Mouse (Mus musculus) liver, embryonic 13.5 days (tissue): ENCODE results near the gene Tnfsf11. TPM values are rescaled to one million over a fixed set of nuclear protein-coding genes. Genes with fewer than 3 reads are reported as not detected.
A peak's percentile ranks its signal among the peaks of the same experiment; 100 is the strongest.

Experiments used
- ATAC-seq: fragments of 200-750 bp; cut with Nextera tagmentation; 2 replicates; pipeline ENCODE4 v1.8.0; 2017; ENCODE audit warnings: low read depth, mild to moderate bottlenecking, moderate number of reproducible peaks, moderate library complexity
- DNase-seq: peaks from one replicate; pipeline ENCODE4 v3.0.0; 2022
- H3K27ac ChIP-seq: fragments of 300-500 bp; sonication (generic); 2 replicates; pipeline ENCODE4 v1.5.1; 2015; ENCODE audit warnings: moderate library complexity, mild to moderate bottlenecking, inconsistent platforms
- H3K27me3 ChIP-seq: fragments of 300-500 bp; sonication (generic); 2 replicates; pipeline ENCODE4 v1.6.1; 2015; ENCODE audit warnings: mild to moderate bottlenecking, inconsistent platforms
- H3K36me3 ChIP-seq: fragments of 300-500 bp; sonication (generic); 2 replicates; pipeline ENCODE4 v1.6.1; 2015; ENCODE audit warnings: mild to moderate bottlenecking, inconsistent platforms
- H3K4me1 ChIP-seq: fragments of 300-500 bp; sonication (generic); replicated peaks from 2 replicates; pipeline ENCODE4 v1.6.1; 2015; ENCODE audit warnings: inconsistent platforms
- H3K4me2 ChIP-seq: fragments of 300-500 bp; sonication (generic); 2 replicates; pipeline ENCODE4 v1.6.1; 2015; ENCODE audit warnings: inconsistent platforms, mild to moderate bottlenecking, moderate library complexity
- H3K4me3 ChIP-seq: fragments of 300-500 bp; sonication (generic); replicated peaks from 2 replicates; pipeline ENCODE4 v1.5.1; 2015; ENCODE audit warnings: mild to moderate bottlenecking, inconsistent platforms
- H3K9ac ChIP-seq: fragments of 300-500 bp; sonication (generic); 2 replicates; pipeline ENCODE4 v1.6.1; 2015; ENCODE audit warnings: mild to moderate bottlenecking, inconsistent platforms
- H3K9me3 ChIP-seq: fragments of 300-500 bp; sonication (generic); replicated peaks from 2 replicates; pipeline ENCODE4 v1.6.1; 2016; ENCODE audit warnings: inconsistent platforms
- WGBS: fragments of 180-500 bp; shearing (Covaris S2); methylation state at CpG from one replicate; pipeline ENCODE4 v1.1.7; 2015; ENCODE audit not compliant: insufficient replicate concordance; 5-methylcytosine and 5-hydroxymethylcytosine counted together
- polyA plus RNA-seq: library from polyadenylated mRNA; unstranded; fragments of >200 nt; fragmentation: Nextera tagmentation; extraction: Ambion mirVana; gene quantifications from 2 replicates; pipeline ENCODE4 v1.2.1, GENCODE M21; 2015

Tnfsf11 gene
- polyA plus RNA-seq = 0.08 and 0.19 TPM in 2 replicates

DNA sequence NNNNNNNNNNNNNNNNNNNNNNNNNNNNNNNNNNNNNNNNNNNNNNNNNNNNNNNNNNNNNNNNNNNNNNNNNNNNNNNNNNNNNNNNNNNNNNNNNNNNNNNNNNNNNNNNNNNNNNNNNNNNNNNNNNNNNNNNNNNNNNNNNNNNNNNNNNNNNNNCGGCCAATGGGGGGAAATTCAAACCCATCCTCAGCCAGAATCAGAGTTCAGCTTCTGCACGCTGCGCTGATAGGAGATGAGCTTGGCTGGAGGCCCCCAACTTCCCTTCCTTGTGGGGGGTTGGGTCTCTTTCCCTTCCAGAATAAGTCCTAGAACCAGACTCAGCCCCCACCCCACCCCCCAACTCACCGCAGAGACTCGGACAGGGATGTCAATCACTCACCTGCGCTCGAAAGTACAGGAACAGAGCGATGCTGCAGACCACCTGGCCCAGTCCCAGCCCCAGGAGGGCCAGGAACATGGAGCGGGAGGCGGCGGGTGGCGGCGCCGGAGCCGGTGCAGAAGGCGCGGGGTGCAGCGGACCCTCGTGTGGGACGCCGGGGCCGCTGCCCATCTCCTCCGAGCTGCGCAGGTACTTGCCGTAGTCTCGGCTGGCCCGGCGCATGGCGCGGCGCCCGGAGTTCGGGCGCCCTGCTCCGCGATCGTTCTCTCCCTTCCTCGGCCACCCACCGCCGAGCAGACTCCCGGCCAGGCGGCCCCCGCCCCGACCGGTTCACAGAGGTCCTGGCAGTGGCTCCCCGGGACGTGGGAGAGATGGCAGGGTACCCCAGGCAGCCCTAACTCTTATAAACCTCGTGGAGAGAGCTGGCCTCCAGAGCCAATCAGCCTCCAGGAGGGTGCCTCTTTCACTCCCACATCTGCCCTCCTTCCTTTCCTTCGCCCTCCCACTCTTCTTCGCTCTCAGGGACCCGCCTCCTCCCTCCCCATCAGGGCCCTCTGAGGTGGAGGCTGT lies at the start of gene Tnfsf11:
Gene Tnfsf11 (minus strand): TSS at position 758 of the 952 bp plus-strand sequence.
- H3K27ac ChIP-seq = no peak within 1 kb of the TSS
- whole genome bisulfite sequencing = 2% methylated on average over 42 of the region's 51 CpGs
- peaks cover 33% of the 10 kb centered on the region for H3K27me3 ChIP-seq
- H3K4me1 ChIP-seq = no peaks in the 10 kb centered on the region
- no peak within 1 kb of the TSS for H3K9ac ChIP-seq
- H3K9me3 ChIP-seq = no peaks in the 10 kb centered on the region
- peak within 1 kb of the TSS; percentile 31 for H3K4me3 ChIP-seq
- ATAC-seq (no peak), DNase-seq (no peak)
- no peaks in the 10 kb centered on the region for H3K36me3 ChIP-seq
- peak within 1 kb of the TSS; percentile 55 for H3K4me2 ChIP-seq

DNA sequence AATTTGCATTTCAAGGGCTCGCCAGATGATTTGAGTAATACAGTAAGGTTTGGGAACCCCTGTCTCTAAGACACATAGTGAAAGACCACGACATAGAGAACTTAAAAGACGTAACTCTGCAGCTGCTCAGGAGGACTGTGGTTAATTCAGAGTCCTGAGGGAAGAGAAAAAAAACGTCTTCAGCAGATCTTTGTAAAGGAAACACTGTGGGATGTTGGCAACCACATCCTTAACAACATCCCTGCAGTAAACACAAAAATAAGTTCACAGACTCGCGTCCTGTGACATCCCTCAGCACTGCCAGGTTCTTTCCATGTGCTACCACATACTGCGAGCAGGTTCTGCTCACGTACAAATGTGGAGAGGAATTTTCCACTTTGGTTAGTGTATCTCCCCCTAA lies 48.9 kb upstream of the Tnfsf11 start:
- Histone ChIP-seq H3K4me3 (no peak overlapping the region), H3K9me3 (no peaks in the 10 kb centered on the region), H3K27me3 (no peaks in the 10 kb centered on the region), H3K9ac (no peak overlapping the region), H3K27ac (no peak overlapping the region), H3K4me1 (no peaks in the 10 kb centered on the region), H3K4me2 (no peak overlapping the region), H3K36me3 (no peaks in the 10 kb centered on the region)
- ATAC-seq = no peak
- WGBS = 27% methylated on average over 8 of the region's 8 CpGs
- DNase-seq = no peak

DNA sequence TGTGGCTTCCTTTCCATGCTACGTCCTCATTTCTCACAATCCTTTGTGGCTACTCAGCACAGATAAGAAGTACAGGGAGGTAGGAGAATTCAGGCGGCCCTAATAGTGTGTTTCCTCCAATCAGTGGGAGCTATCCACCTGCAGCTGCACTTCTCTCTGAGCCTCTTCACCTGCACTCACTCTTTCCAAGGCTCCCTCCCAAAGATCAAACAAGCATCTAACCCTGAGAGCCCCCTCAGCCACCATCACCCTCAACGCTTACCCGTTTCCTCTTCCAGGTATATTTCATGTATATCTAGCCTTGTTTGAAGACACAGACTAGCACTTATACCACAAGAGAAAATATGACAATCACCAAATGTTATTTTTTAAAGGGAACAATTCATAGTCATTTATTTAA lies 47.5 kb upstream of the Tnfsf11 start:
- Histone ChIP-seq H3K27ac (no peak overlapping the region), H3K4me2 (no peak overlapping the region), H3K4me3 (no peak overlapping the region), H3K9ac (no peak overlapping the region), H3K9me3 (no peaks in the 10 kb centered on the region), H3K4me1 (no peaks in the 10 kb centered on the region), H3K27me3 (no peaks in the 10 kb centered on the region), H3K36me3 (no peaks in the 10 kb centered on the region)
- ATAC-seq (no peak), DNase-seq (no peak)
- 46% methylated on average over 4 of the region's 4 CpGs for WGBS

DNA sequence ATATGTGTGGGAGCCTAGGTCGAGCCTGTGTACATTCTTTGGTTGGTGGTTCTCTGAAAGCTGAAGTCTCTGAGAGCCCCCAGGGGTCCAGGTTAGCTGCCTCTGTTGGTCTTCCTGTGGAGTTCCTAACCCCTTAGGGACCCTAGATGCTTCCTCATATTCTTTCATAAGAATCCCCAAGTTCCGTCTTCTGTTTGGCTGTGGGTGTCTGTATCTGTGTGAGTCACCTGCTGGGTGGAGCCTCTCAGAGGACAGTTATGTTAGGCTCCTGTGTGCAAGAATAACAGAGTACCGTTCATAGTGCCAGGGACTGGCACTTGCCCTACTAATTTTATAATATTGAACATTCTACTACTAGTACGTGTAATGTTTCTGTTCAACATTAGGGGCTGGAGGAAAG lies 45.0 kb upstream of the Tnfsf11 start:
- H3K36me3 ChIP-seq = no peaks in the 10 kb centered on the region
- 55% methylated on average over 4 of the region's 4 CpGs for WGBS
- no peaks in the 10 kb centered on the region for H3K9me3 ChIP-seq

DNA sequence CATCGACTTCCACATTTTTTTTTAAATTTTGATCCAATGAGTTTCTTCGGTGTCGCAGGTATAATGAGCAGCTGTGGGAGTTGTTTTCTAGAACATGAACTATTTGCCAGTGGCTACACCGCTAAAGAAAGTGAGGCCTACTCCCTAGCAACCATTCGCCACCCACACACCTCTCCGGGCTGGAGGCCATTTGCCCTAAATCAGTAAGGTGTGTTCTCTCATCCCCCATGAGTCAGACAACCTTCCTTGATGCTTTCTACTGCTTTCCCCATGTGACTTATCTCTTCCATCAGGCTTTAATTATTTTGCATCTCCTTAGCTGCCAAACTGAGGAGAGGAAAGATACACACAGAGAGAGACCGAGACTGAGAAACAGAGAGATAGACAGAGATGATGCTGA lies 43.7 kb upstream of the Tnfsf11 start:
- 73% methylated on average over 7 of the region's 7 CpGs for WGBS
- Histone ChIP-seq H3K9ac (no peak overlapping the region), H3K27me3 (no peaks in the 10 kb centered on the region), H3K4me1 (no peaks in the 10 kb centered on the region), H3K36me3 (no peaks in the 10 kb centered on the region), H3K4me3 (no peak overlapping the region), H3K9me3 (no peaks in the 10 kb centered on the region), H3K27ac (no peak overlapping the region), H3K4me2 (no peak overlapping the region)
- ATAC-seq (no peak), DNase-seq (no peak)

More for the DNA sequence above, 45.0 kb upstream of the Tnfsf11 start:
- Histone ChIP-seq H3K4me3 (no peak overlapping the region), H3K27me3 (no peaks in the 10 kb centered on the region), H3K4me2 (no peak overlapping the region), H3K9ac (no peak overlapping the region), H3K27ac (no peak overlapping the region), H3K4me1 (no peaks in the 10 kb centered on the region)
- no peak for DNase-seq
- no peak for ATAC-seq

DNA sequence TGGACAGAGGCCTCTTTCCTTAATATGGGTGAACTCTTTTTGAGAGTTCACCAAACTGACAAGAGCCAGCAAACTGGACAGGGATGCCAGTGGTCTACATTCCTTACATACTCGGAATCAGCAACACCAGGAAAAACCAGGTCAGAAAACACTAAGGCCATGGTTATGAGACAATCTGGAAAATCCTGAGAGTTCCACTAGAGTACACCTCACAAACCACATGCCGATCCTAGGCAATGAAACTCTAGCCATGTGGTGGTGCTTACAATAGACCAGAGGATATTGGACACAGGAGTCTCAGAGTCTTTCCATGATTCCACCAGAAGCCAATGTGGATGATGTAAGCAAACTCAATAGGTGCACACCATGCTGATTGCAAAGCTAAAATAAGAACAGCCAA lies 39.9 kb upstream of the Tnfsf11 start:
- ATAC-seq (no peak), DNase-seq (no peak)
- 58% methylated on average over 2 of the region's 2 CpGs for WGBS
- Histone ChIP-seq H3K27me3 (no peaks in the 10 kb centered on the region), H3K9ac (no peak overlapping the region), H3K27ac (no peak overlapping the region), H3K4me1 (no peaks in the 10 kb centered on the region), H3K36me3 (no peaks in the 10 kb centered on the region), H3K4me3 (no peak overlapping the region), H3K9me3 (no peaks in the 10 kb centered on the region), H3K4me2 (no peak overlapping the region)

DNA sequence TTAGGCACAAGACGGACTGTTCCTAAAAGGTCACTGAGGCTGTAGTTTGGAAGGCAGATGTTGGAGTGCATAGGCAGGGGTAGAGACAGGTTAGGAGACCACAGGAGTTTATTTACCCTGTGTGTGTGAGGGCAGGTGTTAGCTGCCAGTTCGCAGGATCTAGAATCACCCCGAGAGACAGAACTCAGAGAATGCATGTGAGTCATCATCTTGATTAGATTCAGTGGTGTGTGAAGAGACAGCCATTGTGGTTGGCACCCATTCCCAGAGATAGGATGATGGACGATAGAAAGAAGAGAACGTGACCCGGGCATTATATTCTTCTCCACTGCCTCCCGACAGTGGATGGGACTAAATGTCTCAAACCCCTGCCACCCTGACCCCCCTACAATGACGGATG lies 35.2 kb upstream of the Tnfsf11 start:
- no peak overlapping the region for H3K4me2 ChIP-seq
- no peak for DNase-seq
- H3K27me3 ChIP-seq = no peaks in the 10 kb centered on the region
- WGBS = 55% methylated on average over 8 of the region's 8 CpGs
- no peak overlapping the region for H3K27ac ChIP-seq
- H3K4me3 ChIP-seq = no peak overlapping the region
- no peak overlapping the region for H3K9ac ChIP-seq
- H3K36me3 ChIP-seq = no peaks in the 10 kb centered on the region
- H3K9me3 ChIP-seq = no peaks in the 10 kb centered on the region
- ATAC-seq = no peak
- H3K4me1 ChIP-seq = no peaks in the 10 kb centered on the region

DNA sequence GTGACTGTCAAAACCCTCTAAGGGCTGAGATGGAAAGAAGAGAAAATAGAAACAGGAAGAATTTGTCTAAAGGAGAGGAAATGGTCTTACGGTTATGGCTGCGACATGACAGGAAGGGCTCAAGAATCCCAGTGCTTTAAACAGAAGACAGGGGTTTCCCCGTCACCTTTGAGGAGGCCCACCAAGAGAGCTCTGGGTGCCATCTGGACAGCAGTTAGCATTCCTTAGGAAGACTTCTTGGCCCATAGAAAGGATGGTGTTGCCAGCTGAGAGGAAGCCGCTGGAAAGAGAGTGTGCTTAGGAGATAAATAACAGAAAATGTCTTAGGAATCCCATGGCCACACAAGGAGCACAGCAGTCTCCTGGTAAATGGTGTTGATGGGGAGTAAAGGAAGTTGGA lies 34.3 kb upstream of the Tnfsf11 start:
- no peaks in the 10 kb centered on the region for H3K9me3 ChIP-seq
- no peaks in the 10 kb centered on the region for H3K4me1 ChIP-seq
- H3K27ac ChIP-seq = no peak overlapping the region
- DNase-seq (no peak), ATAC-seq (no peak)
- H3K27me3 ChIP-seq = no peaks in the 10 kb centered on the region
- H3K4me2 ChIP-seq = no peak overlapping the region
- H3K36me3 ChIP-seq = no peaks in the 10 kb centered on the region
- H3K4me3 ChIP-seq = no peak overlapping the region
- 27% methylated on average over 4 of the region's 4 CpGs for WGBS
- H3K9ac ChIP-seq = no peak overlapping the region

DNA sequence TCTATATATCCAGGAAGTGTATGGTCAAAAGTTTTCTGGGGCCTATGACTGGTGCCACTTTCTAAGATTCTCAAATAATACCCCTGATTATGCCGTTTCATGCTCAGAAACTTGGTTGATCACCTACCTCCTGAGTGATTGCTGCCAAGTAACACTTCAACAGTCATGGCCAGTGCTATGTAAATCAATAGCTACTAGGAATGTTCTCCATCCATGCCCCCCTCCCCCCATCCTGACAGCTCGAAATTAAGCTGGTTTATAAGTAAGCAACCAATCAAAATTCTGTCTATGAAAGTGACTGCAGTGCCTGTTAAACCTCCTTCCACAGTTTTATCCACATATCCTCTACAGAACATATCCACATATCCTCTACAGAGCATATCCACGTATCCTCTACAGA lies 25.5 kb upstream of the Tnfsf11 start:
- no peak overlapping the region for H3K9ac ChIP-seq
- no peak overlapping the region for H3K27ac ChIP-seq
- DNase-seq (no peak), ATAC-seq (no peak)
- no peaks in the 10 kb centered on the region for H3K27me3 ChIP-seq
- 62% methylated on average over 3 of the region's 3 CpGs for WGBS
- no peak overlapping the region for H3K4me2 ChIP-seq
- no peaks in the 10 kb centered on the region for H3K9me3 ChIP-seq
- H3K4me1 ChIP-seq = no peaks in the 10 kb centered on the region
- H3K36me3 ChIP-seq = no peaks in the 10 kb centered on the region
- no peak overlapping the region for H3K4me3 ChIP-seq

DNA sequence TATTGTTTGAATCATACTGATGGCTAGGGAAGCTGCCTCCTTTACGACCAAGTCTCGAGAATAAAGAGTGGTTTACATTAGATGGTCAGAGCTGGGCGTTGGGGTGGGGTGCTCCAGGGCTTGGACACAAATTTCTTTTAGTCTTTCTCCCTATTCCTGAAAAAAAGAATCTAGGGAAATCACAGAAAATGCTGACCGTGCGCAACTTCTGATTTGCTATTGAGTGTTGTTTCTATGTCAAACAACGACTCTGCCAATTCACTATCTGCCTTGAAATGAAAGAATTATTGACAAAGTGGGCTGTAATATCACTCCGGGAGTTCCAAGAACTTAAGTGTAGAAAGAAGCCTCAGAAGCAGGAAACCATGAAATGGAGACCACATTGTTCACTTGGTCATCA lies 23.5 kb upstream of the Tnfsf11 start:
- no peak for ATAC-seq
- H3K27ac ChIP-seq = no peak overlapping the region
- 57% methylated on average over 7 of the region's 7 CpGs for WGBS

DNA sequence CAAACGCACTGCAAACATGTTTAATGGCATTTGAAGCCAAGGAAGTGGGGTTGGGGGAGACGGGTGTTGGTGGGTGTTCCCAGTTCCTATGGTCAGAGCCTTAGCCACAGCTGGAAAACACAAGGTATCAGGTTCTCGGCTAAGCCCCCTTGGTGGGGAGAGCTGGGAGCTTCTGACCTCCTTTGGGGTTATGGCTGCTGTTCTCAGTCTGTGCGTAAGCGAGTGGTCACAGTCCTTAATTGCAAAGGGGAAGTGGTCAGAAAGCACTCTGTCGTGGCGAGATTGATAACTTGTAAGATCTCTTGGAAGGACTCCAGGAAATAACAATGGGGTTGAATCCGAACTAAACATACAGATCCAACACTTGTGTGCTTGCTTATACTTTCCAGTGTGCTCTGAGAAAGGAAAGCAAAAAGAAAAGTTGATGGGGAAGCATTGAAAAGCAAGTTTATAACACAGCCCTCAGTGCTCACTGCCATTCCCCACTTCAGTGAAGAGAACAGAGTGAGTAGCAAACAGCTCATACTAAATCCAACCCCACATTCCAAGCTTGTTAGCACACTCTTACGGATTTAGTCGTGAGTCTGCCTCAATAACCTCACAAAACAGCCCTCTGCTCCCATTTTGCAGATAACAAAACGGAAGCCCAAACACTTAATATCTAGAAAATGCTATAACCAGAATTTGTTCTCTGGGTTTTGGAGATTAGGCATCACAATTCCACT lies 22.9 kb upstream of the Tnfsf11 start:
- ATAC-seq (no peak), DNase-seq (no peak)
- no peaks in the 10 kb centered on the region for H3K4me1 ChIP-seq
- WGBS = 17% methylated on average over 11 of the region's 11 CpGs
- H3K9ac ChIP-seq = no peak overlapping the region
- no peaks in the 10 kb centered on the region for H3K36me3 ChIP-seq
- no peaks in the 10 kb centered on the region for H3K9me3 ChIP-seq
- no peak overlapping the region for H3K27ac ChIP-seq
- no peak overlapping the region for H3K4me2 ChIP-seq
- no peak overlapping the region for H3K4me3 ChIP-seq
- no peaks in the 10 kb centered on the region for H3K27me3 ChIP-seq

More for the DNA sequence above, 23.5 kb upstream of the Tnfsf11 start:
- no peak overlapping the region for H3K4me3 ChIP-seq
- no peaks in the 10 kb centered on the region for H3K9me3 ChIP-seq
- no peaks in the 10 kb centered on the region for H3K36me3 ChIP-seq
- no peak overlapping the region for H3K4me2 ChIP-seq
- no peaks in the 10 kb centered on the region for H3K4me1 ChIP-seq
- H3K27me3 ChIP-seq = no peaks in the 10 kb centered on the region
- H3K9ac ChIP-seq = no peak overlapping the region
- no peak for DNase-seq
